Mouse (Mus musculus): ENCODE measurements at regions not wholly inside any gene's neighbourhood (a gene's known extent, or its start where the extent isn't known, plus 50 kb on each side); places are given as distances from the start of the nearest gene placed in this dataset.
"Not testable (repeated sequence)": the region's sequence is repeated elsewhere in the genome, so short reads cannot be mapped to it uniquely, and the experiment has no call there.

DNA sequence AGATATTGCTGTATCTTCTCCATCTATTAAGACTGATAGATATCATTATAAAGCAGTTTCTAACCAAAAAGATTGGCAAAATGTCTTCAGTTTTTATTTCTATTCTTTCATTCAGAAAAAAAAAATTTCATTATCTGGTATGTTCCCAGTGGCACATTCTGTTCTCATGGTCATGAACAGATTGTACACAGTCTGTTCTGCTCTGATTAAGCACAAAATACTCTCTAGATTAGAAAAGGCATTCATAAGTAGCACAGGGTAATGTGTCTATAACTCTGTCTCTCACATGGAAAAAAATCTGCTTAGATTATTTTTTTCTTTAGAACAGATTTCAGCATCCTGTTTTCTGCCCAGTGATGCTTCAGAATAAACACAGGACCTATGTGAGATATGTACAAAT, 306.3 kb upstream of the Gm21830 start:
- DNase-seq (ENCODE audit: low read depth, low spot score): peak; percentile 40

DNA sequence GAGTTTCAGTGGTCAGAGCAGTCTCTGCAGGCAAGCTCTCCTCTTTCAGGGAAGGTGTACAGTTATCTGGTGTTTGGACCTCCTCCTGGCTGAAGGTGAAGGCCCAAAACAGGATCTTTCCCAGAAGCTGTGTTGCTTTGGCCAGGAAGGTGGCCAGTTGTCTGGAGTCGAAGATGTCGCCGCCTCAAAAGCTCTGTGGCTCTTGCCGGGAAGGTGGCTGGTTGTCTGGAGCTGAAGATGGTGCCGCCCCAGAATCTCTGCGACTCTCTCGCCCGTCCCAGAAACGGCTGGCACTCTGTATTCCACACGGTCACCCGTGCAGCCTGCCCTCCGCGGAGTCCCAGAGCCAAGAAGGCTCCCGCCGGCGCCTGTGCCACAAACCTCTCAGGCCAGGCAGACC, 304.7 kb upstream of the Scn7a start:
- DNase-seq (ENCODE audit: low read depth, low spot score): not testable (repeated sequence)

DNA sequence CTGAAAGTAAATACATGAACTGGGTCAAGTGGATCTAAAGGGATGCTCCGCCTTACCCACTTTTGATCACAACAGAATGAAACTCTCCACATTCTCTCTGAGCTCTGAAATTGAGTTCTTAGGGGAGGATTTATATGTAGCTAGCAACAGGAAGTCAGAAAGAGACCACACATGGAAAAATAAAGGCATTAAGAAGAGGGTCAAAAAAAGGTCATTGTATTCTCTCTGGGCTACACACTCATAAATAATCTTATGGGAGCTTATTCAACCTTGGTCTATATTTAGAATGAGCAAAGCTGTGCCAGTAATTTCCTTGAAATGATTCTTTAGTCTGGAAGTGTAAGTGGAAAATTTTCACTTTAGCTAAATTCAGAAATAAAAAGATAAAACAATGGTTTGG, 284.2 kb upstream of the Scn7a start:
- DNase-seq (ENCODE audit: low read depth, low spot score): no peak

All from brain, embryonic 18.5 days (tissue).